Mouse (Mus musculus) ZHBTc4 (cell line): Measurements from ENCODE around the gene Hrasls5.

ENCODE experiments used
- DNase-seq: peaks from one replicate; pipeline ENCODE4 v3.0.0-alpha.2; 2011; ENCODE audit warnings: low read depth, low spot score

Hrasls5 gene

GRCm38 (mm10) chr19:7611942-7612757 is at the start of gene Hrasls5:
TSS of gene Hrasls5 (plus strand) at chr19:7612541.
- DNase-seq: peak; percentile 45

GRCm38 (mm10) chr19:7562601-7563129 is 49.7 kb upstream of the Hrasls5 start:
- no peak for DNase-seq

GRCm38 (mm10) chr19:7563676-7564075 is 48.7 kb upstream of the Hrasls5 start:
- DNase-seq: no peak

GRCm38 (mm10) chr19:7564457-7564856 is 47.9 kb upstream of the Hrasls5 start:
- no peak for DNase-seq

- DNase-seq: no peak
These were observed 45.5 kb upstream of the Hrasls5 start for GRCm38 (mm10) chr19:7566826-7567225.

GRCm38 (mm10) chr19:7568364-7568763 is 44.0 kb upstream of the Hrasls5 start:
- DNase-seq: no peak

GRCm38 (mm10) chr19:7569650-7570049 is 42.7 kb upstream of the Hrasls5 start:
- no peak for DNase-seq

GRCm38 (mm10) chr19:7576180-7576579 is 36.2 kb upstream of the Hrasls5 start:
- no peak for DNase-seq

GRCm38 (mm10) chr19:7577710-7578109 is 34.6 kb upstream of the Hrasls5 start:
- no peak for DNase-seq

- DNase-seq: peak; percentile 81
These were observed 31.3 kb upstream of the Hrasls5 start for GRCm38 (mm10) chr19:7581042-7581441.

GRCm38 (mm10) chr19:7583101-7583500 is 29.2 kb upstream of the Hrasls5 start:
- DNase-seq: peak; percentile 97

- no peak for DNase-seq
These were observed 28.7 kb upstream of the Hrasls5 start for GRCm38 (mm10) chr19:7583599-7583998.

- no peak for DNase-seq
These were observed 27.1 kb upstream of the Hrasls5 start for GRCm38 (mm10) chr19:7585279-7585678.

- DNase-seq: no peak
These were observed 26.6 kb upstream of the Hrasls5 start for GRCm38 (mm10) chr19:7585764-7586163.

GRCm38 (mm10) chr19:7590795-7591194 is 21.5 kb upstream of the Hrasls5 start:
- DNase-seq: no peak

GRCm38 (mm10) chr19:7592018-7592417 is 20.3 kb upstream of the Hrasls5 start:
- DNase-seq: no peak

GRCm38 (mm10) chr19:7595534-7595933 is 16.8 kb upstream of the Hrasls5 start:
- DNase-seq: peak; percentile 68

- peak; percentile 28 for DNase-seq
These were observed 13.9 kb upstream of the Hrasls5 start for GRCm38 (mm10) chr19:7598481-7598880.

- DNase-seq: no peak
These were observed 10.8 kb upstream of the Hrasls5 start for GRCm38 (mm10) chr19:7601551-7601950.

- no peak for DNase-seq
These were observed 8.2 kb upstream of the Hrasls5 start for GRCm38 (mm10) chr19:7604107-7604506.

GRCm38 (mm10) chr19:7605013-7605412 is 7.3 kb upstream of the Hrasls5 start:
- no peak for DNase-seq

GRCm38 (mm10) chr19:7605930-7606783 is 6.2 kb upstream of the Hrasls5 start:
- DNase-seq: peak; percentile 71
